Mouse (Mus musculus) spleen, adult 18-20 months (tissue): ENCODE data around the gene Tunar.

Experiments used
- DNase-seq, 2 experiments: peaks; one replicate each; pipeline ENCODE4 v3.0.0; 2022; ENCODE audit warnings: mixed read lengths in 2 of 2

The Tunar gene

DNA sequence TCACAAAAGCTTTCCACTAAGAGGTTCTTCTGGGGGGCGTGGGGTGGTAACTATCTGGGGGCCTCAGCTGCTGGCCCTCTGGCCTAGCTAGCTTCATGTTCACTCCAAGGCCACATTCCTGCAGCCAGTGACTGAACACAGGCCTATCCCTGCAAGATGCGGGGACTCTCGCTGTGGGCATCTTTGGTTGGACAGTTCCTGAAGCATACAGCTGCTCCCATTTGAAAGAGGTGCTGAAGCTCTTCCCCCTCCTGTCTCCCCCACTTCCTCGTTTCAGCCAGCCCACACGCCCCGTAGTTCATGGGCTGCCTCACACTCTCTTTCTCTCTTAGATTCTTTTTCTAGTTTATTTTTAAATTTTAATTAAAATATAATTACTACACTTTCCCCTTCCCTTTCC is 72.3 kb downstream of the Tunar start:
- DNase-seq, result no peak

DNA sequence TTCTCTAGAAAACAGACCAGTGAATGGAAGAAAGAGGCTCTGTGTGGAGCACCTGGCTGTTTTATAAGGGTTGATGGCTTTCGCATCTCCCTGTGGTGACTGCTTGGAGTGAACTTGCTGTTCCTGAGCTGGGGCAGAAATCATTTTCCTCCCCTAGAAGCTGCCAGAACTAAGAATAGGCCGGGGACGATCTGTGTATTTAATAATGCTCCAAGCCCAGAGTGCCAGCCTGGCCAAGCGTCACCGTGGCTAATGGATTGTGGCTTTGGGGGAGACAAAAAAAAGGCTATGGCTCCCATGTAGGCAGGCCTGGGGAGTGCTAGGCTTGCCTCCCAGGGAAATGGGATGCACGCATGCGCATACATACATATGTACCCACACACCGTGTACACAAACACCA is 80.2 kb downstream of the Tunar start:
- no peak for DNase-seq

DNA sequence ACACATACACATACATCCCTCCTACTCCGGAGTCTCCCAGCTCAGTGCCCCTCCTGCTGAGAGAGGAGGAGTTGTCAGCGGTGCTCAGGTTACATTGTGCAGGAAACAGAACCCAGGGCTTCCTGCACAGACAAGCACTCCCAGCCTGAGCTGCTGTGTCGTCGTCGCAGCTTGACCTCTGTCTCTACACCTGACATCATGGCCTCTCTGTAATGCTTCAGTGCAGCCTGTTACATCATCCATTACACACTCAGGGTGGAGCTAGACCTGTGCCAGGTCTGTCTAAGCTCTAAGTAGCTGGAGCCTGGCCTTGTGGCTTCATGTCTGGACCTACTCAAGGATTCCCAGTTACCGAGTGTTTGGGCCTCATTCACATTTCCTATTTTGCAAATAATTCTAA is 86.8 kb downstream of the Tunar start:
- no peak for DNase-seq

DNA sequence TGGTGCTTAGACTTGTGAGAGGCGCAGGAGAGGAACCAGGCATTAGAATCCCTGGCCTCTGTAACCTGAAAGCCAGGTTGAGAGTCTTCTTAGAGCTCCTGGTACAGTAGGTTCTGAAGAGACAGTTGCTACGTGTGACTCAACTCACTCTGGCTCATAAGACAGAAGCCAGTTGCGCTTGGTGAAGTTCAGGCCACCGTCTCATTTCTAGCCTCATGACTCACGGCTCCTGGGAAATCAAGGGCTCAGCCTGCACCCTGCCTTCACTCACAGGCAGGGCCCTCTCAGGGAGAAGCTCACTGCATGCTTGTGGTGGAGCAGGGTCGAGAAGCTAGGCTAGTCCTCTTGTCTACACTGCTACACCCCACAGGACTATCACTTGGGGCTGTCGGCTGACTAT is 92.9 kb downstream of the Tunar start:
- DNase-seq, result no peak

DNA sequence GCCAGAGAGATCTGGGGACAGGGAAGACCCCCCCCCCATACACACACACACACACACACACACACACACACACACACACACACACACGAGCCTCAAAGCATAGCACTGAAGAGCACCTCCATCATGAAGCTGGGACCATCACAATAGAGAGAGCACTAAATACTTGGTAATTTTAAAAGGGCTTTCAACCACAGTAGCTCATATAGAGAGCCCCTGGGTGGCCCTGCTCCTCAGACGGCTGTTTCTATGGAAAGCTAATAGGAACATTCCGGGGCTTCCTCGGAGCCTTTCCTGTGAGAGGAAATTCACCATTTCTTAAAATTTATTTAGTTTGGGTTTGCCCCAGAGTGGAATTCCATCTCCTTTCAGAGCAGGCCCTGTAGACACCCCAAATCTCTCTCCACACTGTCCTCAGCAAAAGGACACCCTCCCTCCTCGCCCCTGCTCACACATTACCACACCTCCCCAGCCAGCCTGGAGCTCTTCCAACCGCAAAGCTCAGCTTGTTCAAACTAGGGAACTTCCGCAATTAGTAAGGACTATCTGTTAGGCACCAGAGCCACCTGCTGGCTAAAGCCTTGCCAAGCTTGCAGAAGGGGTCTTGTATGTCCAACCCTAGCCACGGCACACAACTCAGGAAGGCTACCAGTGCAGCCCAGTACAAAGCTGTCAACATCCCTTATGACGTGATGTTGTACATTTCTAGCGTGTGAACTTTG is 93.5 kb downstream of the Tunar start:
- DNase-seq, result peak in 1 of 2 experiments; percentile 19

GRCm38 (mm10) chr12:105431872-105432271 is 98.2 kb downstream of the Tunar start:
- no peak for DNase-seq

DNA sequence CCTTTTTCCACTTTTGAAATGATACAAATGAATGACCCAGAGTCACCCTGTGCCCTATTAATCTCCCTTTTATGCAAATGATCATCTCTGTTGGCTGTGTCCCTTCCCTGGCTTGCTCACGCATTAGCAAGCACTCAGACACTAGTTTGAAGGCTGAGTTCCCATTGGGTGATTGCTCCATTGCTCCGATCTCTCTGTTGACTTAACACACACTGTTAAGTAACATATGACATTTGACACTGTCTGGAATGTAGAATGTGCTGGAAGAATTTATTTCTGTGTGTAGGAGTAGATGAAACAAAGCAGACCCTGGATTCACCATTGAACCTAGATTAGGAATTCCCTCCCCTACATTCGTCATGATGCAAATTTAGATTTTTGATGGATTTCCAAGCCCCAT is 99.1 kb downstream of the Tunar start:
- no peak for DNase-seq
